Mouse (Mus musculus) inflammation-experienced regulatory T-cells (primary cell): Measurements from ENCODE around the gene Olfr995. TPM values are rescaled to one million over a fixed set of nuclear protein-coding genes. Genes with fewer than 3 reads are reported as not detected.

Experiments
- polyA plus RNA-seq, 2 experiments: library from polyadenylated mRNA; unstranded; fragments of 100-300 nt; shearing (Covaris generic); gene quantifications; one replicate each; pipeline ENCODE4 v1.2.1; 2017

The Olfr995 gene
- 1 to 10 TPM in 1 of 2 experiments, not detected in 1; 1.1 TPM for polyA plus RNA-seq

DNA sequence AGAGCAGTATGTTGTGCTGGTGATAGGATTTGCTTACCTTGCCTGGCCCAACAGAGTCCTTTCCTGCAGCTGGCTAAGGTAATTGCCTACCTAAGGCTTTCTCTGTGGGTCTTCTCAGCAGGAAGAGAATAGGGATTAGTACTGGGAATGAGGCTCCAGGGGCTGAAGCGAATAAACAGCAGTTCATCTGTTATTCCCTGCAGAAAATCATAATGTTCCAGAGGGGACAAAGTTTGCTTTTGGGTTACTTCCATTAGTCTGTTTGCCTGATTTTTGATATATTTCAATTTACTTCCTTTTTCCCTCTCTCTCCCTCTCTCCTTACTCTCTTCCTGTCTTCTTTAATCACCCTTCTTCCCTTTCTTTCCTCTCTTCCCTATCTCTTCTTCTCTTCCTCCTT is at the start of gene Olfr995:
Gene Olfr995 (minus strand): TSS at position 101 of the 400 bp plus-strand sequence.

GRCm38 (mm10) chr2:85436351-85436750 is 7.1 kb downstream of the Olfr995 start, which contains the start of gene Olfr994:
Olfr994 (minus strand) TSS chr2:85436451.

GRCm38 (mm10) chr2:85414777-85415176 is 28.7 kb downstream of the Olfr995 start, which contains the start of gene Olfr993:
Olfr993 (minus strand) TSS chr2:85414877.

GRCm38 (mm10) chr2:85409369-85409768 is 34.1 kb downstream of the Olfr995 start, which contains the start of gene Olfr992:
Olfr992 (minus strand) TSS chr2:85409469.

Other genes with a start within 250 kb of the Olfr995 start
- gene Lrrc55, start 246.4 kb downstream of the Olfr995 start, polyA plus RNA-seq, result under 1 TPM; 0.11 to 0.20 TPM
- not detected for gene Olfr987, start 104.3 kb downstream of the Olfr995 start, polyA plus RNA-seq
- not detected for gene Olfr988, start 80.4 kb downstream of the Olfr995 start, polyA plus RNA-seq
- gene Olfr992, start 34.2 kb downstream of the Olfr995 start, polyA plus RNA-seq, result not detected
- gene Olfr993, start 28.8 kb downstream of the Olfr995 start, polyA plus RNA-seq, result not detected
- gene Olfr994, start 7.2 kb downstream of the Olfr995 start, polyA plus RNA-seq, result not detected
- under 1 TPM in 1 of 2 experiments, not detected in 1; 0.36 TPM for gene 4833423E24Rik, start 75.4 kb upstream of the Olfr995 start, polyA plus RNA-seq
- not detected for gene Olfr996, start 135.6 kb upstream of the Olfr995 start, polyA plus RNA-seq
- not detected for gene Olfr998, start 145.3 kb upstream of the Olfr995 start, polyA plus RNA-seq
- not detected for gene Olfr1000, start 168.3 kb upstream of the Olfr995 start, polyA plus RNA-seq
- gene Olfr1002, start 207.1 kb upstream of the Olfr995 start, polyA plus RNA-seq, result not detected
- not detected for gene Olfr154, start 220.8 kb upstream of the Olfr995 start, polyA plus RNA-seq
- gene Olfr1006, start 235.1 kb upstream of the Olfr995 start, polyA plus RNA-seq, result not detected
- not detected for gene Olfr1008, start 245.8 kb upstream of the Olfr995 start, polyA plus RNA-seq